Mouse (Mus musculus) intestine, postnatal 0 days (tissue): Measurements from ENCODE around the gene Slc20a1. TPM values are rescaled to one million over a fixed set of nuclear protein-coding genes. Genes with fewer than 3 reads are reported as not detected.

Experiments
- ATAC-seq: fragments of 200-750 bp; cut with Nextera tagmentation; 2 replicates; pipeline ENCODE4 v1.8.0; 2017; ENCODE audit warnings: mild to moderate bottlenecking, moderate TSS enrichment, moderate library complexity
- H3K27ac ChIP-seq: fragments of 300-500 bp; sonication (generic); 2 replicates; pipeline ENCODE4 v1.5.1; 2014; ENCODE audit warnings: mild to moderate bottlenecking, low read depth, low read length, moderate library complexity
- H3K27me3 ChIP-seq: fragments of 300-500 bp; sonication (generic); replicated peaks from 2 replicates; pipeline ENCODE4 v1.6.1; 2014; ENCODE audit warnings: low read length, mixed read lengths; ENCODE audit not compliant: control insufficient read depth, insufficient read depth
- H3K36me3 ChIP-seq: fragments of 300-500 bp; sonication (generic); 2 replicates; pipeline ENCODE4 v1.6.1; 2014; ENCODE audit warnings: mild to moderate bottlenecking, moderate library complexity; ENCODE audit not compliant: control insufficient read depth, insufficient read depth
- H3K4me1 ChIP-seq: fragments of 300-500 bp; sonication (generic); replicated peaks from 2 replicates; pipeline ENCODE4 v1.6.1; 2014; ENCODE audit warnings: antibody characterized with exemption, low read length, mixed read lengths; ENCODE audit not compliant: control insufficient read depth, insufficient read depth
- H3K4me2 ChIP-seq: fragments of 300-500 bp; sonication (generic); replicated peaks from 2 replicates; pipeline ENCODE4 v1.6.1; 2014; ENCODE audit warnings: low read depth, mild to moderate bottlenecking, moderate library complexity
- H3K4me3 ChIP-seq: fragments of 300-500 bp; sonication (generic); 2 replicates; pipeline ENCODE4 v1.5.1; 2014; ENCODE audit warnings: low read depth, low read length
- H3K9ac ChIP-seq: fragments of 300-500 bp; sonication (generic); 2 replicates; pipeline ENCODE4 v1.6.1; 2014; ENCODE audit warnings: mild to moderate bottlenecking, low read depth, low read length
- H3K9me3 ChIP-seq: fragments of 300-500 bp; sonication (generic); 2 replicates; pipeline ENCODE4 v1.6.1; 2016; ENCODE audit warnings: mixed run types; ENCODE audit not compliant: control insufficient read depth
- CTCF ChIP-seq: sonication (generic); IDR thresholded peaks from 2 replicates; pipeline ENCODE4 v1.5.1; 2016; ENCODE audit warnings: low read depth, mild to moderate bottlenecking, control low read depth, antibody characterized with exemption, moderate library complexity
- WGBS: fragments of 180-500 bp; shearing (Covaris S2); extraction: QIAGEN DNeasy Blood & Tissue Kit; methylation state at CpG from one replicate; pipeline ENCODE4 v1.1.7; 2014; 5-methylcytosine and 5-hydroxymethylcytosine counted together
- polyA plus RNA-seq: library from polyadenylated mRNA; unstranded; fragments of >200 nt; fragmentation: Nextera tagmentation; extraction: Ambion mirVana; gene quantifications from 2 replicates; pipeline ENCODE4 v1.2.1, GENCODE M21; 2015

Gene Slc20a1
- polyA plus RNA-seq, 1 experiment from 2014 or later: 14.4 TPM

DNA sequence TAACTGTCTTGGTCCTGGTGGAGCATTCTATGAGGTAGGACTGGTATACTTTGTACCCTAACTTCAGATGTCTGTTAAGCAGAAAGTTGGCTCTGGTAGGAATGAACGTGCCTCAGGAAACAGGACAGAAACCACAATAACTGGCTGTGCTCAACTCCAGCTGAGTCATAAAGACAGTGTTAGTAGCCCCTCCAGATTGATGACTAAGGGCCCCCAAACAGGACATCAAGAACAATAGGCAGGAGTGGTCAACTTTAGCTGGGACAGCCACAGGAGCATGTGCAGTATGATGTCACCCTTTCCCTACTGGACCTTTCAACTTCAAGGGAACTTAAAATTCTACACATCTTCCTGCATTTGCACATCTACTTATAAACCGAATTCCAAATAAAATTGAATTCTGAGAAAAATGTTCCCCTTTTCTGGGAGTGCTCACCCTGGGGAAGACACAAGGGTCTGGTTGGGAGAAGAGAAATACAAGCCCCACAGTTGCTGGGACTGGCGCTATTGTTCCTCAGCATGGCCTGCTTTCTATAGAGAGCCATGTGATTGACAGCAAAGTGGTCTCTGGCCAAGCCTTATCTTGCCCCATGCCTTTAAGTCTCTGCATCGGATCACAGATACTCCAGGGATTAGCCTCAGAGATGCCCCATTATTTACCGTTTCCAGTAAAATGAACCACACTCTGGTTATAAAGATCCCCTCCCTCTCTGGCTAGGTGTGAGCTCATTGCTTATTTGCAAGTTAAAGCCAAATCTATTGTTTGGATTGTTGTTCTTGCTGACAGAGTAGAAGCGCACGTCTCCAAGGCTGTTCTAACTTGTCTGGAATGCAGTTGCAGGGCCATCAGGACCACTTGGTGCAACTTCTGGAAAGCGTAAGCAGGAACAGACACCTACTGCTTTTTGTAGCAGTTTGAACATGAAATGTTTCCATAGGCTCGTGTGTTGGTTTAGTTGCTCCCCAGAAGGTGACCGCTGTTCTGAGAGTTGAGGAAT, 31.8 kb upstream of the Slc20a1 start:
- H3K27me3 ChIP-seq: no peaks in the 10 kb centered on the region
- no peak overlapping the region for H3K4me3 ChIP-seq
- no peaks in the 10 kb centered on the region for H3K36me3 ChIP-seq
- H3K9ac ChIP-seq: no peak overlapping the region
- no peak for TF ChIP-seq CTCF
- no peaks in the 10 kb centered on the region for H3K4me1 ChIP-seq
- ATAC-seq: no peak
- 63% methylated on average over 10 of the region's 10 CpGs for WGBS
- H3K9me3 ChIP-seq: no peaks in the 10 kb centered on the region
- H3K27ac ChIP-seq: no peak overlapping the region
- H3K4me2 ChIP-seq: no peak overlapping the region

DNA sequence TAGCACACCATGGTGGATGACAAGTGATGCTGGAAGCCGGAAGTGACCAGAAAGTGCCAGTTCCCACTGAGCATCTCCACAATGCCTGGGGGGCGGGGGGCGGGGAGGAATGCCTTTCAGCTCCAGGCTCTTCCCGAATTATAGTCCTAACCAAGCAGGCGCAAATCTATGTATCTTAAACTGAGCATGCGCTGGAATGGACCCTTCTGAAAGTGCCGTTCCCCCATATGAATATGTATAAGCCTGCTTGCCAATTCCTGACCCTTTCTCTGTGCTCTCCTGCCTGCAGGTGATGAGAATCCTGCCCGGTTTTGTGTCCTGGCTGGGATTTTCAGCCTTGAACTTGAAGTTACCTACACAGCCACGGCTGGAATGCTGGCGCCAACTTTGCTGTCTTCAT, 25.2 kb upstream of the Slc20a1 start:
- Histone ChIP-seq H3K36me3 (no peaks in the 10 kb centered on the region), H3K4me1 (no peaks in the 10 kb centered on the region), H3K9me3 (no peaks in the 10 kb centered on the region), H3K4me2 (no peak overlapping the region), H3K4me3 (no peak overlapping the region), H3K27me3 (no peaks in the 10 kb centered on the region), H3K27ac (no peak overlapping the region), H3K9ac (no peak overlapping the region)
- 56% methylated on average over 10 of the region's 10 CpGs for WGBS
- ATAC-seq: no peak
- no peak for TF ChIP-seq CTCF

DNA sequence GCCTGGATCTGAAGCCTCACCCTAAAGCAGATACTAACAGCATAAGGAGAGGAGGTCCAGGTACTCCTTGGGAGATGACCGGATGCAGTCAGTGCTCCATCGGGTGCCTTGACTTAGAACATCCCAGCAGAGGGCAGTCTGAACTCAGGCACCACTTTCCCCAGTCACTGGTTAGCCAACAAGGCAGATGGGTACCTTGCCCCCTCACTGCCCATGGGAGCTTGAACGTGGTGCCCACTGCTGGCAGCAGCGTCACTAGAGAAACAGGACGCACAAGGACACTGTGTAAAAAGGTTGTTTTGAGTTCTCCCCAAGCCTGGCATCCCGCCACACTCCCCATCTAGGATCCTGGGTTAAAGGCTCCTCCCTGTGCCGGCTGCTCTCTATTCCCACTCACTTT, 24.1 kb upstream of the Slc20a1 start:
- H3K4me3 ChIP-seq: no peak overlapping the region
- no peak overlapping the region for H3K4me2 ChIP-seq
- 37% methylated on average over 7 of the region's 7 CpGs for WGBS
- H3K9ac ChIP-seq: no peak overlapping the region
- H3K36me3 ChIP-seq: no peaks in the 10 kb centered on the region
- no peaks in the 10 kb centered on the region for H3K9me3 ChIP-seq
- ATAC-seq: 0 out of 2 replicates have a peak, but pooled peaks have one; percentile 48
- no peaks in the 10 kb centered on the region for H3K27me3 ChIP-seq
- peak; percentile 92 for TF ChIP-seq CTCF
- no peak overlapping the region for H3K27ac ChIP-seq
- H3K4me1 ChIP-seq: no peaks in the 10 kb centered on the region

DNA sequence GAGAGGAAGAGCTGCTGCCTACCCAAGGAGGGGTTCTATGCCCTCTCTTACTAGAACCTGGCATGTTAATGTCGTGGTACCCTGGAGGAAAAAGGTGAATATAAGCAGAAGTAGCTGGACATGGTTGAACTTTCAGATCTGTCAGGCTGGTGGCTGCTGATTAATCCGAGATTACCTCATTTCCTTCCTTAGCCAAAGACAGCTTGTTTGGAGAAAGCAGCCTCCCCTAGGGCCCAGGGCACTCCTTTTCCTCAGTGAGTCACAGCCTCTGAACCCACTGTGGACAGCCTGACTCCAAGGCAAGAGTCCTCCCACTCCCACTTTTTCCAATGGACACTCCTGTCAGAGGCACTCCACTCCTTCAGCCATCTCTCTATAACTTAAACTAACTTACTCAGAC, 22.9 kb upstream of the Slc20a1 start:
- Histone ChIP-seq H3K9me3 (no peaks in the 10 kb centered on the region), H3K27me3 (no peaks in the 10 kb centered on the region), H3K9ac (no peak overlapping the region), H3K27ac (no peak overlapping the region), H3K4me2 (no peak overlapping the region), H3K4me1 (no peaks in the 10 kb centered on the region), H3K4me3 (no peak overlapping the region), H3K36me3 (no peaks in the 10 kb centered on the region)
- ATAC-seq: no peak
- TF ChIP-seq CTCF: no peak
- WGBS: 25% methylated on average over 2 of the region's 2 CpGs

- Histone ChIP-seq H3K36me3 (no peaks in the 10 kb centered on the region), H3K27ac (no peak overlapping the region), H3K9ac (no peak overlapping the region), H3K4me3 (no peak overlapping the region), H3K27me3 (no peaks in the 10 kb centered on the region), H3K4me2 (no peak overlapping the region), H3K9me3 (no peaks in the 10 kb centered on the region), H3K4me1 (no peaks in the 10 kb centered on the region)
- no peak for ATAC-seq
- no peak for TF ChIP-seq CTCF
- 76% methylated on average over 12 of the region's 12 CpGs for WGBS
Observed at GRCm38 (mm10) chr2:129176676-129177420, 21.7 kb upstream of the Slc20a1 start.

- no peak overlapping the region for H3K9ac ChIP-seq
- no peak for TF ChIP-seq CTCF
- no peaks in the 10 kb centered on the region for H3K36me3 ChIP-seq
- H3K9me3 ChIP-seq: no peaks in the 10 kb centered on the region
- H3K27ac ChIP-seq: no peak overlapping the region
- H3K4me1 ChIP-seq: no peaks in the 10 kb centered on the region
- 65% methylated on average over 3 of the region's 3 CpGs for WGBS
- no peak for ATAC-seq
- H3K4me2 ChIP-seq: no peak overlapping the region
- H3K27me3 ChIP-seq: no peaks in the 10 kb centered on the region
- no peak overlapping the region for H3K4me3 ChIP-seq
Observed at GRCm38 (mm10) chr2:129177661-129178060, 20.9 kb upstream of the Slc20a1 start.
